Comparison of ENCODE assay signal across 11 mouse cellular contexts in the genomic region with DNA sequence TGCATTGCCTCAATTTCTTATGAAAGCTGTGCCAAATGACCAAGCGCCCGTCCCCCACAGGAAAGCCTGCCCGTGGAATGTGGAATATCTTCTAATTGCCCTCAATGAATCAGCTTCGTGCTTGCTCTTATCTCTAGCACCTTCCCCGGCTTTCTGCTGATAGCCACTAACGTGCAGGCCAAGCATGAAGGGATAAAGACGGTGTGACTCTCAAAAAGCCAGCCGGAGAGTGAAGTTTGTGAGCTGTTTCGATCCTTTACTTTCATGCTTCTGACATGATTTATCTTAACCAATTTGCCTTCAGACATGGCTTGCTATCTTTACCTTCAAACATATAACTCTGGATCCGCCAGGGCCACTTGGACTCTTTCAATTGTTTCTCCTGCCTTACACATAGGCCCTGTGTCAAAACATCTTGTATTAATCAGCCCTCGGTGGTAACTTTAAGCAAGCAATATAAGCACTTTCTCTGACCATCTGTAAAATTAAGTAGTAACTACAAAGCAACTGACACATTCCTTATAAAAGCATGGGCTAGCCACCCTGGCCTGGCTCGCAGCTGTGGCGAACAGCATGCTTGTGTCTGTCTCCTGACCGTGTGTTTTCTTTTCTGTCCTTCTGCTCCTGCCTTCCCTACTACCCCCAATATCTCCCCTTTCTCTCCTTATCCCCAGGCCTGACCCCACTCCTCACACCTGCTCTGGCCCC.
A peak's percentile ranks its signal among the peaks of the same experiment; 100 is the strongest.
DNase-seq lines count a peak whose midpoint lies in the region; ATAC-seq lines count a peak whose summit lies in the region.
"Had no signal": no experiment of that assay in that cellular context is flagged by ENCODE, and none has a peak within 500 bp of the region (broad histone marks: within the 10 kb centered on the region; RNA-seq: fewer than 3 reads in every experiment).

No protein-coding gene starts in this region.

- DNase-seq in heart, postnatal 4 days, result no peak
- peak; percentile 7 for DNase-seq in c-Kit-positive CD71-negative TER-119-negative erythroid progenitor cells, embryonic 14.5 days (ENCODE audit: low read depth)
- peak; percentile 41 for DNase-seq in liver, embryonic 13.5 days
- DNase-seq in cerebellum, adult 9-10 months, result no peak
- DNase-seq in spleen, adult 12 weeks (ENCODE audit: low spot score), result no peak

- peaks cover 10% of the 10 kb centered on the region for H3K4me1 ChIP-seq in heart, embryonic 11.5 days (ENCODE audit: control insufficient read depth, insufficient read depth, low read length)
- H3K4me1 ChIP-seq in heart, embryonic 14.5 days (ENCODE audit: control insufficient read depth in 2 of 2, insufficient read depth in 2 of 2, low read length in 2 of 2), result peaks cover 8 to 9% of the 10 kb centered on the region in 2 experiments
- peaks cover 18% of the 10 kb centered on the region for H3K4me1 ChIP-seq in liver, embryonic 13.5 days (replicated peaks)
- no peaks in the 10 kb centered on the region for H3K4me1 ChIP-seq in kidney, embryonic 14.5 days (ENCODE audit: control insufficient read depth, insufficient read depth, low read length)

- no peaks in the 10 kb centered on the region for H3K36me3 ChIP-seq in heart, embryonic 11.5 days (ENCODE audit: control insufficient read depth, insufficient read depth, low read length)
- H3K36me3 ChIP-seq in heart, embryonic 14.5 days (ENCODE audit: control insufficient read depth, insufficient read depth, low read length), result no peaks in the 10 kb centered on the region
- no peaks in the 10 kb centered on the region for H3K36me3 ChIP-seq in liver, embryonic 13.5 days
- H3K36me3 ChIP-seq in kidney, embryonic 14.5 days (ENCODE audit: control insufficient read depth, insufficient read depth, low read length), result no peaks in the 10 kb centered on the region
- H3K36me3 ChIP-seq: embryonic facial prominence, embryonic 15.5 days; neural tube, embryonic 13.5 days had no signal

- peak overlapping the region; percentile 35; the same call in 1 of the 2 replicates for H3K27ac ChIP-seq in heart, embryonic 11.5 days (ENCODE audit: low read depth, low read length)
- no peak overlapping the region for H3K27ac ChIP-seq in heart, embryonic 14.5 days (replicated peaks in 1 of 2; ENCODE audit: control insufficient read depth in 1 of 2, insufficient read depth in 1 of 2, low read depth in 2 of 2, low read length in 2 of 2)
- peak overlapping the region; percentile 41; the same call in 1 of the 2 replicates for H3K27ac ChIP-seq in liver, embryonic 13.5 days
- H3K27ac ChIP-seq in kidney, embryonic 14.5 days (ENCODE audit: low read depth, low read length), result no peak overlapping the region
- H3K27ac ChIP-seq: embryonic facial prominence, embryonic 15.5 days; neural tube, embryonic 13.5 days had no signal

- H3K9me3 ChIP-seq in heart, embryonic 11.5 days (replicated peaks; ENCODE audit: control insufficient read depth, low read length), result no peaks in the 10 kb centered on the region
- peaks cover 4% of the 10 kb centered on the region for H3K9me3 ChIP-seq in heart, embryonic 14.5 days (ENCODE audit: control insufficient read depth, low read length)
- H3K9me3 ChIP-seq in liver, embryonic 13.5 days (replicated peaks), result no peaks in the 10 kb centered on the region
- no peaks in the 10 kb centered on the region for H3K9me3 ChIP-seq in kidney, embryonic 14.5 days (ENCODE audit: control insufficient read depth, low read length)
- H3K9me3 ChIP-seq: embryonic facial prominence, embryonic 15.5 days; neural tube, embryonic 13.5 days had no signal

- H3K9ac ChIP-seq in heart, embryonic 11.5 days (ENCODE audit: low read depth, low read length), result no peak overlapping the region
- H3K9ac ChIP-seq in heart, embryonic 14.5 days (ENCODE audit: low read length), result no peak overlapping the region
- no peak overlapping the region for H3K9ac ChIP-seq in liver, embryonic 13.5 days
- H3K9ac ChIP-seq in kidney, embryonic 14.5 days (ENCODE audit: low read depth, low read length), result no peak overlapping the region
- H3K9ac ChIP-seq: embryonic facial prominence, embryonic 15.5 days; neural tube, embryonic 13.5 days had no signal

- WGBS in heart, embryonic 11.5 days (ENCODE audit: insufficient replicate concordance), result 13% methylated on average over 14 of the region's 14 CpGs
- WGBS in heart, embryonic 14.5 days, result 15% methylated on average over 14 of the region's 14 CpGs
- WGBS in liver, embryonic 13.5 days (ENCODE audit: insufficient replicate concordance), result 23% methylated on average over 14 of the region's 14 CpGs
- 32% methylated on average over 14 of the region's 14 CpGs for WGBS in kidney, embryonic 14.5 days

- no peak overlapping the region for H3K4me3 ChIP-seq in heart, embryonic 11.5 days (ENCODE audit: low read depth, low read length)
- no peak overlapping the region for H3K4me3 ChIP-seq in heart, embryonic 14.5 days (ENCODE audit: control insufficient read depth in 1 of 2, insufficient read depth in 1 of 2, low read depth in 1 of 2, low read length in 2 of 2)
- no peak overlapping the region for H3K4me3 ChIP-seq in liver, embryonic 13.5 days (replicated peaks)
- no peak overlapping the region for H3K4me3 ChIP-seq in kidney, embryonic 14.5 days (ENCODE audit: low read length)
- H3K4me3 ChIP-seq: embryonic facial prominence, embryonic 15.5 days; neural tube, embryonic 13.5 days had no signal

- no peaks in the 10 kb centered on the region for H3K27me3 ChIP-seq in heart, embryonic 11.5 days (ENCODE audit: control insufficient read depth, insufficient read depth, low read length)
- no peaks in the 10 kb centered on the region for H3K27me3 ChIP-seq in heart, embryonic 14.5 days (ENCODE audit: control insufficient read depth, insufficient read depth, low read length)
- no peaks in the 10 kb centered on the region for H3K27me3 ChIP-seq in liver, embryonic 13.5 days
- H3K27me3 ChIP-seq in kidney, embryonic 14.5 days (ENCODE audit: control insufficient read depth, insufficient read depth, low read length), result no peaks in the 10 kb centered on the region
- H3K27me3 ChIP-seq: embryonic facial prominence, embryonic 15.5 days; neural tube, embryonic 13.5 days had no signal

- peak overlapping the region; percentile 48 for H3K4me2 ChIP-seq in heart, embryonic 11.5 days
- peak overlapping the region; percentile 31; the same call in 1 of the 2 replicates for H3K4me2 ChIP-seq in heart, embryonic 14.5 days (ENCODE audit: low read length)
- H3K4me2 ChIP-seq in liver, embryonic 13.5 days, result peak overlapping the region; percentile 24; the same call in 1 of the 2 replicates
- H3K4me2 ChIP-seq in kidney, embryonic 14.5 days (replicated peaks; ENCODE audit: low read depth, low read length), result no peak overlapping the region
- H3K4me2 ChIP-seq: embryonic facial prominence, embryonic 15.5 days; neural tube, embryonic 13.5 days had no signal

- ATAC-seq in heart, embryonic 11.5 days (replicated peaks; ENCODE audit: insufficient number of reproducible peaks, low FRiP score, low TSS enrichment), result no peak
- no peak for ATAC-seq in heart, embryonic 14.5 days (ENCODE audit: insufficient number of reproducible peaks, insufficient read depth, low FRiP score, low read depth)
- ATAC-seq in liver, embryonic 13.5 days (ENCODE audit: low read depth), result peak; percentile 92
- no peak for ATAC-seq in kidney, embryonic 14.5 days (ENCODE audit: low FRiP score, low TSS enrichment)
- ATAC-seq: inflammation-experienced regulatory T-cells, adult 6 months had no signal

Comparison
In these comparisons a context has a peak if more than half of its experiments do, and no peak if none do; other contexts are left out.
1. H3K27ac ChIP-seq: peak in heart, embryonic 11.5 days (single experiment) and liver, embryonic 13.5 days (single experiment); none in heart, embryonic 14.5 days (0 of 2) and kidney, embryonic 14.5 days (single experiment).
2. DNase-seq: peak in c-Kit-positive CD71-negative TER-119-negative erythroid progenitor cells, embryonic 14.5 days (single experiment) and liver, embryonic 13.5 days (single experiment); none in heart, postnatal 4 days (single experiment), cerebellum, adult 9-10 months (single experiment) and spleen, adult 12 weeks (single experiment).